Mouse (Mus musculus) small intestine, adult 2 months (tissue): ENCODE measurements around the gene Sall2.

Experiments
- CTCF ChIP-seq: fragments of 200-500 bp; IDR thresholded peaks from 2 replicates; pipeline ENCODE4 v1.5.1; 2012; ENCODE audit warnings: low read depth, mild to moderate bottlenecking, control low read depth, inconsistent platforms, low read length, moderate library complexity, mixed read lengths; ENCODE audit not compliant: insufficient replicate concordance, insufficient read length; ENCODE audit errors: extremely low read depth
- POLR2A ChIP-seq: fragments of 200-500 bp; IDR thresholded peaks from 2 replicates; pipeline ENCODE4 v1.6.1; 2012; ENCODE audit warnings: low read depth, mild to moderate bottlenecking, control low read depth, inconsistent platforms, low read length, moderate library complexity

- TF ChIP-seq CTCF (no peak), POLR2A (peak; percentile 35; the same call in 1 of the 2 replicates)
Measured at GRCm38 (mm10) chr14:52304644-52305271, 23.8 kb downstream of the Sall2 start, which contains the start of gene Mettl3.
